Mouse (Mus musculus): ENCODE results near the gene Vmn1r159.
"Not testable (repeated sequence)": the region's sequence is repeated elsewhere in the genome, so short reads cannot be mapped to it uniquely, and the experiment has no call there.

Gene Vmn1r159

GRCm38 (mm10) chr7:22843505-22843904 is at the start of gene Vmn1r159:
Vmn1r159 (minus strand) TSS chr7:22843605.
- not testable (repeated sequence) for DNase-seq

- not testable (repeated sequence) for DNase-seq
These were observed 27.5 kb upstream of the Vmn1r159 start, which contains the start of gene Vmn1r160 for GRCm38 (mm10) chr7:22870924-22871323. Vmn1r160 (plus strand) TSS chr7:22871224.
